Mouse (Mus musculus): ENCODE results near the gene Pbx1. TPM values are rescaled to one million over a fixed set of nuclear protein-coding genes. Genes with fewer than 3 reads are reported as not detected.

Gene Pbx1
- total and polyA plus RNA-seq, 3 experiments: 0.10 TPM; not detected in 2

- H3K9me3 ChIP-seq (replicated peaks; ENCODE audit: insufficient read depth, low read length): no peaks in the 10 kb centered on the region
- DNase-seq (ENCODE audit: low read depth, low spot score): no peak
- H3K4me1 ChIP-seq (ENCODE audit: control insufficient read depth in 1 of 2, insufficient read depth in 2 of 2, low read length in 2 of 2): no peaks in the 10 kb centered on the region
- TF ChIP-seq MAZ (IDR thresholded peaks at IDR 0.05; ENCODE audit: low read depth, low read length) (no peak), RAD21 (IDR thresholded peaks at IDR 0.05; ENCODE audit: low read depth, low read length) (no peak), SMC3 (IDR thresholded peaks at IDR 0.05; ENCODE audit: low read depth, low read length) (no peak)
- H3K4me3 ChIP-seq (ENCODE audit: control insufficient read depth in 1 of 2, insufficient read depth in 1 of 2, low read depth in 2 of 2, low read length in 2 of 2): no peak overlapping the region
- H3K9ac ChIP-seq (ENCODE audit: control insufficient read depth, low read depth, low read length, poor library complexity, severe bottlenecking): no peak overlapping the region
- H3K27ac ChIP-seq (ENCODE audit: control insufficient read depth, low read depth, low read length): no peak overlapping the region
- no peaks in the 10 kb centered on the region for H3K27me3 ChIP-seq (ENCODE audit: control insufficient read depth in 1 of 2, insufficient read depth in 2 of 2, low read length in 2 of 2)
- H3K36me3 ChIP-seq (ENCODE audit: control insufficient read depth in 1 of 2, insufficient read depth in 2 of 2, low read length in 2 of 2): no peaks in the 10 kb centered on the region
- no peaks in the 10 kb centered on the region for H3K79me2 ChIP-seq (ENCODE audit: control insufficient read depth, insufficient read depth, low read length, poor library complexity)
Measured at GRCm38 (mm10) chr1:168383832-168384593, 48.1 kb downstream of the Pbx1 start.

DNA sequence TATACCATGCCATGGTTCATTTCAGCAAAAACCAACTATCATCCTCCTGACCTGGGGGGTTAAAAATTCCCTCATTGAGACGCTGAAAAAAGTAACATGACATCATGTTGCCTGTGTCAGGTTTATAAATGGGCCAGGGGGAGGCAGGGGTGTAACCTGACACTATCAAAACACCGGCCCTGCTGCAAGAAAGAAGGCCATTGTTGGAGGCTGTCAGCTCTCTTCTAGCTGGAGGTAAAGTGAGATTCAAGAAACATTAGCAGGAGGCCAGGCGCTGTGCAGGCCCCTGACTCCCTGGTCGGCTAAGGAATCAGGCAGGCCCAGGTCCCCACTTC, 49.3 kb downstream of the Pbx1 start:
- Histone ChIP-seq H3K27me3 (ENCODE audit: control insufficient read depth in 1 of 2, insufficient read depth in 2 of 2, low read length in 2 of 2) (no peaks in the 10 kb centered on the region), H3K27ac (ENCODE audit: control insufficient read depth, low read depth, low read length) (no peak overlapping the region), H3K9ac (ENCODE audit: control insufficient read depth, low read depth, low read length, poor library complexity, severe bottlenecking) (no peak overlapping the region), H3K4me3 (ENCODE audit: control insufficient read depth in 1 of 2, insufficient read depth in 1 of 2, low read depth in 2 of 2, low read length in 2 of 2) (no peak overlapping the region), H3K36me3 (ENCODE audit: control insufficient read depth in 1 of 2, insufficient read depth in 2 of 2, low read length in 2 of 2) (no peaks in the 10 kb centered on the region), H3K4me1 (ENCODE audit: control insufficient read depth in 1 of 2, insufficient read depth in 2 of 2, low read length in 2 of 2) (no peaks in the 10 kb centered on the region), H3K9me3 (replicated peaks; ENCODE audit: insufficient read depth, low read length) (no peaks in the 10 kb centered on the region), H3K79me2 (ENCODE audit: control insufficient read depth, insufficient read depth, low read length, poor library complexity) (no peaks in the 10 kb centered on the region)
- DNase-seq (ENCODE audit: low read depth, low spot score): no peak
- TF ChIP-seq MAX (IDR thresholded peaks at IDR 0.05; ENCODE audit: low read length) (no peak), CHD2 (IDR thresholded peaks at IDR 0.05; ENCODE audit: low read length) (no peak), USF1 (IDR thresholded peaks at IDR 0.05; ENCODE audit: low read depth, low read length) (no peak), POLR2A (IDR thresholded peaks at IDR 0.05; ENCODE audit: control insufficient read depth in 1 of 2, insufficient read depth in 1 of 2, low read depth in 1 of 2, low read length in 2 of 2, poor library complexity in 1 of 2) (no peak), MAFK (IDR thresholded peaks at IDR 0.05; ENCODE audit: borderline replicate concordance, low read depth, low read length) (no peak), RCOR1 (IDR thresholded peaks at IDR 0.05; ENCODE audit: low read depth, low read length) (no peak), ELF1 (IDR thresholded peaks at IDR 0.05; ENCODE audit: low read depth, low read length) (no peak), ETS1 (IDR thresholded peaks at IDR 0.05; ENCODE audit: low read depth, low read length) (no peak), ZC3H11A (IDR thresholded peaks at IDR 0.05; ENCODE audit: low read depth, low read length) (no peak), ZKSCAN1 (IDR thresholded peaks at IDR 0.05; ENCODE audit: low read depth, low read length) (no peak), GATA1 (IDR thresholded peaks at IDR 0.05; ENCODE audit: low read depth, low read length) (no peak)

DNA sequence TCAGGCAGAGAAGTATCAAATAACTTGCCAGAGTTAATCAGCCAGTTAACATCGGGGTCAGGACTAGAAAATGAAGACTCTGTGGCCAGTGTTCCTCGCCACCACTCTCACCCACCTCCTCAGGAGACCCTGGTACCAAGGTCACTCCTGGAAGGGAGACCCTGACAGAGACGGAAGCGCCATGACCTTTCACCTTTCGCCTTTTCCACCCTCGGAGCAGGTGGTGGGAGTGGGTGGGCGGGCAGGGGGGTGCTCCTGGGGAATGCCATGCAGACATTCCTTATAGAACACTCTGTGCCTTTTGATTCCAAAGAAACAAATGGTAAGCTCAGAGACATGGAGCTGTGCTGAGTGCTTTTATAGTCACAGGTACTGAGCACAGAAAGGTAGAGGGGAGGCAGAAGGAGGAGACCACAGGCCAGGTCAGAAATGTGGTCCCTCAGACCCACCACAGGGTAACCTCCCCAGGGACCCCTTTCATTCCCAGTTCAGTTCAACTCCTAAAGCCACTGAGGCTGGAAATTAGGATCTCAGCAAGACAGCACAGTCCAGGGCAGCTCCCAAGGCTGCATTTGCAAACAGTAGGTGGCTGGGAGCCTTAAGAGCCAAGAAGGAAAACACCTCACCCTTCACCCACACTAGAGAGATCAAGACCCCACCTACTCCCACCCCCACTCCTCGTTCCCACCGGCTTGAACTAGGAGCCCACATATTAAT, 49.8 kb downstream of the Pbx1 start:
- no peaks in the 10 kb centered on the region for H3K4me1 ChIP-seq (ENCODE audit: control insufficient read depth in 1 of 2, insufficient read depth in 2 of 2, low read length in 2 of 2)
- no peak overlapping the region for H3K27ac ChIP-seq (ENCODE audit: control insufficient read depth, low read depth, low read length)
- H3K36me3 ChIP-seq (ENCODE audit: control insufficient read depth in 1 of 2, insufficient read depth in 2 of 2, low read length in 2 of 2): no peaks in the 10 kb centered on the region
- TF ChIP-seq UBTF (IDR thresholded peaks at IDR 0.05; ENCODE audit: borderline replicate concordance, insufficient read depth, low read depth, low read length): no peak
- no peak for TF ChIP-seq RCOR1 (IDR thresholded peaks at IDR 0.05; ENCODE audit: low read depth, low read length)
- no peak for TF ChIP-seq MYB (IDR thresholded peaks at IDR 0.05; ENCODE audit: low read depth, low read length)
- TF ChIP-seq E2F4 (IDR thresholded peaks at IDR 0.05; ENCODE audit: borderline replicate concordance, low read depth, low read length): no peak
- TF ChIP-seq SMC3 (IDR thresholded peaks at IDR 0.05; ENCODE audit: low read depth, low read length): no peak
- no peak for TF ChIP-seq GABPA (IDR thresholded peaks at IDR 0.05; ENCODE audit: low read depth, low read length)
- no peak for TF ChIP-seq CTCF (IDR thresholded peaks at IDR 0.05 in 2 of 3, conservative IDR thresholded peaks at IDR 0.05 in 1 of 3; ENCODE audit: control insufficient read depth in 1 of 3, insufficient read depth in 1 of 3, low read depth in 2 of 3, low read length in 3 of 3, poor library complexity in 1 of 3, severe bottlenecking in 1 of 3)
- TF ChIP-seq POLR2AphosphoS5 (IDR thresholded peaks at IDR 0.05; ENCODE audit: borderline replicate concordance, low read depth, low read length): no peak
- no peak for TF ChIP-seq BHLHE40 (IDR thresholded peaks at IDR 0.05; ENCODE audit: borderline replicate concordance, low read depth, low read length)
- TF ChIP-seq TBP (IDR thresholded peaks at IDR 0.05; ENCODE audit: low read depth, low read length): no peak
- TF ChIP-seq SIN3A (IDR thresholded peaks at IDR 0.05; ENCODE audit: low read length): no peak
- no peak for TF ChIP-seq JUND (IDR thresholded peaks at IDR 0.05; ENCODE audit: low read depth, low read length)
- TF ChIP-seq ZMIZ1 (IDR thresholded peaks at IDR 0.05; ENCODE audit: low read depth, low read length): no peak
- no peak for TF ChIP-seq CHD1 (IDR thresholded peaks at IDR 0.05; ENCODE audit: low read depth, low read length)

More for the DNA sequence above, 49.8 kb downstream of the Pbx1 start:
- H3K4me3 ChIP-seq (ENCODE audit: control insufficient read depth in 1 of 2, insufficient read depth in 1 of 2, low read depth in 2 of 2, low read length in 2 of 2): no peak overlapping the region
- DNase-seq (ENCODE audit: low read depth, low spot score): no peak
- H3K79me2 ChIP-seq (ENCODE audit: control insufficient read depth, insufficient read depth, low read length, poor library complexity): no peaks in the 10 kb centered on the region
- H3K9me3 ChIP-seq (replicated peaks; ENCODE audit: insufficient read depth, low read length): no peaks in the 10 kb centered on the region
- no peak overlapping the region for H3K9ac ChIP-seq (ENCODE audit: control insufficient read depth, low read depth, low read length, poor library complexity, severe bottlenecking)
- no peaks in the 10 kb centered on the region for H3K27me3 ChIP-seq (ENCODE audit: control insufficient read depth in 1 of 2, insufficient read depth in 2 of 2, low read length in 2 of 2)

All from MEL (cell line).